Mouse (Mus musculus): ENCODE measurements around the gene Smg8.

Smg8 gene

DNA sequence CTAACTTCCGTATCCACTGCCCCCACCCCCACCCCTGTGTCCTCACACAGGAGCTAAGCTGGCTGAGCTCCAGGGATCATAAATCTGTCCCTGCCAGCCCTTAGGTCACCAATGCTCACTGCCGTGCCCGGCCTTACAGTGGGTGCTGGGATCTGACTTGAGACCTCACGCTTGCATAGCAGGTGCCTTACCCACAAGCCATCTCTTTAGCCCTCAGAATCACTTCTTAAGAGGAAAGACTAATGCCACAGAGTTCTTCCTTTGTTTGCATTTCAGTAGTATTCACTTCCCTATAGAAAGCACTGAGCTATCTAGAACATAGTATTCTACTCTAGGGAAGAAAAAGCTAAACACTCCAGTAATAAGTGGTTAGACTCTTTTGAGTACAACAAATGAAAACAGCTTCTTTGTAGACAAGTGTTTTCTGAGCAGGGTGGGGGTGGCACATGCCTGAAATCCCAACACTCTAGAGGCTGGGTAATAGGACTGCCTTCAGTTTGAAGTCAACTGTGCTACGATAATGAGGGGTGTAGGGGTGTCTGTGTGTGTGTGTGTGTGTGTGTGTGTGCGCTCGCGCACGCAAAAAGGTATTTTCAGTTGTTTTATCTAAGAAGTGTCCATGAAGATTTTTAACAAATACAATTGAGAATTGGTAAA lies 47.1 kb downstream of the Smg8 start:
- no peak for DNase-seq

DNA sequence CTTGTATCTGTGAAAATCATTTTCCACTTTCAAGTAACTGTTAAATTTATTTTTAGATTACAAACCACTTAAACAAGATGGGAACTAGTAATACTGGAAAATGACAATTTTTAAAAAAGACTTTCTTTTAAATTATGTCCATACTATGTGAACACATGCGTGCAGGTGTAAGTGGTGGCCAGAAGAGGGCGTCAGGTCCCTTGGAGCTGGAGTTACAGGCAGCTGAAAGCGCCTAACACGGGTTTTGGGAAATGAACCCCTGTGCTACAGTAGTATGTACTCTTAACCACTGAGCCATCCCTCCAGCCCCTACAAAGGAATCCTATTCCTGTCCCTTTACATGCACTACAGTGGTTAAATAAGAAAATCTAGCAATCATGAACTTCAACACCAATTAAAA lies 50.4 kb downstream of the Smg8 start:
- DNase-seq: no peak

DNA sequence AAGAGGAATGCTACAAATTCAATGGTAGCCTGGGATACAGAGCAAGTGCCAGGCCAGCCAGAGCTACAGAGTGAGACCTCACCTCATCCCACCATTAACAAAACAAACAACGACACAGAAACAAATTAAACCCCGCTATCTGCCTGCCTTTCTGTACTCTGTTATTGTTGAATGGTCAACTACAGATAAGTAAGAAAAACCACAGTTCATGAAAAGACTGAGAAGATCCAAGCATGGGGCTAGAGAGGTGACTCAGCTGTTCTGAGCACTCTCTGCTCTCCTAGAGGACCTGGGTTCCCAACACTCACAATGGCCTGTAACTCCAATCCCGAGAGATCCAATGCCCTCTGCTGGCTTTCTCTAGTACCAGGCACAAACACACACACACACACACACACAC lies 58.4 kb downstream of the Smg8 start:
- no peak for DNase-seq

All from thymus, postnatal 25 days (tissue).